Mouse (Mus musculus): Measurements from ENCODE around the gene Brd2. TPM values are rescaled to one million over a fixed set of nuclear protein-coding genes. Genes with fewer than 3 reads are reported as not detected.

Gene Brd2
- total and polyA plus RNA-seq, 2 experiments from 2014 or later, result 124 to 233 TPM

DNA sequence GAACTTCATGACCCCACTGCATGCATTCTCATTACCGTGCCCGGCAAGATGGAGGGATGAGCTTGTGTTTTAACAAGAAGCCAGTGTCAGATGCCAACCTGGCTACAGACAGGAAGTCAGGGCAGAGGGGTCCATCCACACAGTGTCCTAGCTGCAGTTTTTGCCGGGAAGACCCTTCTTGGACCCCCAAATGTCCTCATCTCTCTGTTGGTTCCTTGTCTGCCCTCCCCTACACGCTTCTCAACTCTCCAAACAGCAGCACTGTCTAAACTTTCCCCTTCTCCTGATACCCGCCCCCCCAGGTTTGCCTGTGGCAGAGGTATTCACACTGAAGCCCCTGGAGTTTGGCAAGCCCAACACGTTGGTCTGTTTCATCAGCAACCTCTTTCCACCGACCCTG is 15.2 kb upstream of the Brd2 start:
- H3K9ac ChIP-seq (replicated peaks; ENCODE audit: low read length, poor library complexity, severe bottlenecking), result no peak overlapping the region
- H3K27ac ChIP-seq (ENCODE audit: low read depth, low read length), result no peak overlapping the region
- H3K27me3 ChIP-seq (ENCODE audit: insufficient read depth, low read length), result peaks cover 34% of the 10 kb centered on the region
- H3K4me2 ChIP-seq (ENCODE audit: low read depth, low read length, poor library complexity, severe bottlenecking), result no peak overlapping the region
- H3K36me3 ChIP-seq (ENCODE audit: insufficient read depth, low read length), result no peaks in the 10 kb centered on the region
- ATAC-seq (ENCODE audit: low FRiP score) (no peak), DNase-seq (ENCODE audit: low spot score) (no peak)
- no peak for TF ChIP-seq CTCF (IDR thresholded peaks at IDR 0.05)
- peaks cover 7% of the 10 kb centered on the region; the same call in 1 of the 2 replicates for H3K4me1 ChIP-seq (ENCODE audit: insufficient read depth, low read length)
- 76% methylated on average over 7 of the region's 7 CpGs for WGBS
- H3K4me3 ChIP-seq (ENCODE audit: low read depth, low read length), result no peak overlapping the region
- no peaks in the 10 kb centered on the region for H3K9me3 ChIP-seq (ENCODE audit: low read length)

GRCm38 (mm10) chr17:34135297-34136224 is 13.1 kb upstream of the Brd2 start:
- Histone ChIP-seq H3K4me2 (ENCODE audit: low read depth, low read length, poor library complexity, severe bottlenecking) (peak overlapping the region; percentile 77), H3K4me1 (ENCODE audit: insufficient read depth, low read length) (peaks cover 7% of the 10 kb centered on the region; the same call in 1 of the 2 replicates), H3K4me3 (ENCODE audit: low read depth, low read length) (peak overlapping the region; percentile 38), H3K27ac (ENCODE audit: low read depth, low read length) (no peak overlapping the region), H3K27me3 (ENCODE audit: insufficient read depth, low read length) (peaks cover 26% of the 10 kb centered on the region), H3K9me3 (ENCODE audit: low read length) (no peaks in the 10 kb centered on the region), H3K36me3 (ENCODE audit: insufficient read depth, low read length) (no peaks in the 10 kb centered on the region), H3K9ac (replicated peaks; ENCODE audit: low read length, poor library complexity, severe bottlenecking) (peak overlapping the region; percentile 52; the same call in 1 of the 2 replicates)
- TF ChIP-seq CTCF (IDR thresholded peaks at IDR 0.05), result peak; percentile 100
- DNase-seq (ENCODE audit: low spot score) (peak; percentile 99), ATAC-seq (ENCODE audit: low FRiP score) (peak; percentile 98)
- 6% methylated on average over 31 of the region's 31 CpGs for WGBS

- Histone ChIP-seq H3K27ac (ENCODE audit: low read depth, low read length) (no peak overlapping the region), H3K4me1 (ENCODE audit: insufficient read depth, low read length) (peaks cover 7% of the 10 kb centered on the region; the same call in 1 of the 2 replicates), H3K9me3 (ENCODE audit: low read length) (no peaks in the 10 kb centered on the region), H3K4me3 (ENCODE audit: low read depth, low read length) (no peak overlapping the region), H3K36me3 (ENCODE audit: insufficient read depth, low read length) (no peaks in the 10 kb centered on the region), H3K4me2 (ENCODE audit: low read depth, low read length, poor library complexity, severe bottlenecking) (no peak overlapping the region), H3K9ac (replicated peaks; ENCODE audit: low read length, poor library complexity, severe bottlenecking) (no peak overlapping the region), H3K27me3 (ENCODE audit: insufficient read depth, low read length) (peaks cover 17% of the 10 kb centered on the region)
- ATAC-seq (ENCODE audit: low FRiP score) (no peak), DNase-seq (ENCODE audit: low spot score) (no peak)
- 89% methylated on average over 3 of the region's 3 CpGs for WGBS
- TF ChIP-seq CTCF (IDR thresholded peaks at IDR 0.05), result no peak
Observed at GRCm38 (mm10) chr17:34134451-34134850, 12.0 kb upstream of the Brd2 start.

GRCm38 (mm10) chr17:34133289-34133688 is 10.9 kb upstream of the Brd2 start:
- Histone ChIP-seq H3K27me3 (ENCODE audit: insufficient read depth, low read length) (peaks cover 6% of the 10 kb centered on the region), H3K4me1 (ENCODE audit: insufficient read depth, low read length) (peaks cover 7% of the 10 kb centered on the region; the same call in 1 of the 2 replicates), H3K9ac (replicated peaks; ENCODE audit: low read length, poor library complexity, severe bottlenecking) (no peak overlapping the region), H3K27ac (ENCODE audit: low read depth, low read length) (no peak overlapping the region), H3K9me3 (ENCODE audit: low read length) (no peaks in the 10 kb centered on the region), H3K36me3 (ENCODE audit: insufficient read depth, low read length) (no peaks in the 10 kb centered on the region), H3K4me3 (ENCODE audit: low read depth, low read length) (no peak overlapping the region), H3K4me2 (ENCODE audit: low read depth, low read length, poor library complexity, severe bottlenecking) (no peak overlapping the region)
- no peak for DNase-seq (ENCODE audit: low spot score)
- no peak for ATAC-seq (ENCODE audit: low FRiP score)
- WGBS, result 84% methylated on average over 11 of the region's 11 CpGs
- TF ChIP-seq CTCF (IDR thresholded peaks at IDR 0.05), result peak; percentile 56

GRCm38 (mm10) chr17:34131911-34132310 is 9.5 kb upstream of the Brd2 start:
- no peak for ATAC-seq (ENCODE audit: low FRiP score)
- H3K27ac ChIP-seq (ENCODE audit: low read depth, low read length), result no peak overlapping the region
- 60% methylated on average over 7 of the region's 7 CpGs for WGBS
- H3K4me2 ChIP-seq (ENCODE audit: low read depth, low read length, poor library complexity, severe bottlenecking), result no peak overlapping the region
- peaks cover 7% of the 10 kb centered on the region; the same call in 1 of the 2 replicates for H3K4me1 ChIP-seq (ENCODE audit: insufficient read depth, low read length)
- H3K4me3 ChIP-seq (ENCODE audit: low read depth, low read length), result no peak overlapping the region
- no peaks in the 10 kb centered on the region for H3K9me3 ChIP-seq (ENCODE audit: low read length)
- no peak for DNase-seq (ENCODE audit: low spot score)
- no peaks in the 10 kb centered on the region for H3K36me3 ChIP-seq (ENCODE audit: insufficient read depth, low read length)
- no peak for TF ChIP-seq CTCF (IDR thresholded peaks at IDR 0.05)
- H3K9ac ChIP-seq (replicated peaks; ENCODE audit: low read length, poor library complexity, severe bottlenecking), result no peak overlapping the region
- H3K27me3 ChIP-seq (ENCODE audit: insufficient read depth, low read length), result no peaks in the 10 kb centered on the region

Measured in midbrain, postnatal 0 days (tissue).